Mouse (Mus musculus) ES-Bruce4 (cell line): Measurements from ENCODE around the gene Ddx17. TPM values are rescaled to one million over a fixed set of nuclear protein-coding genes. Genes with fewer than 3 reads are reported as not detected.

ENCODE experiments used
- H3K27ac ChIP-seq: 2 replicates; pipeline ENCODE4 v1.5.1; 2012; ENCODE audit warnings: low read length, inconsistent platforms; ENCODE audit not compliant: insufficient read depth
- H3K27me3 ChIP-seq: 2 replicates; pipeline ENCODE4 v1.6.1; 2012; ENCODE audit warnings: mild to moderate bottlenecking, low read length, inconsistent platforms; ENCODE audit not compliant: control insufficient read depth, poor library complexity, insufficient read depth, severe bottlenecking
- H3K36me3 ChIP-seq: 2 replicates; pipeline ENCODE4 v1.6.1; 2012; ENCODE audit warnings: inconsistent platforms, mild to moderate bottlenecking, low read length, moderate library complexity; ENCODE audit not compliant: control insufficient read depth, poor library complexity, insufficient read depth, severe bottlenecking
- H3K4me1 ChIP-seq: one replicate; pipeline ENCODE4 v1.8.1; 2011; ENCODE audit warnings: low read length; ENCODE audit not compliant: control insufficient read depth, insufficient read depth
- H3K4me3 ChIP-seq: 2 replicates; pipeline ENCODE4 v1.5.1; 2011; ENCODE audit warnings: low read depth, mild to moderate bottlenecking, low read length
- H3K9ac ChIP-seq: 2 replicates; pipeline ENCODE4 v1.6.1; 2012; ENCODE audit warnings: low read depth, mild to moderate bottlenecking, inconsistent platforms; ENCODE audit not compliant: poor library complexity, severe bottlenecking
- H3K9me3 ChIP-seq: replicated peaks from 2 replicates; pipeline ENCODE4 v1.6.1; 2012; ENCODE audit warnings: mild to moderate bottlenecking, low read length, inconsistent platforms; ENCODE audit not compliant: control insufficient read depth, poor library complexity, insufficient read depth, severe bottlenecking
- CTCF ChIP-seq: IDR thresholded peaks from one replicate; pipeline ENCODE4 v1.8.1; 2011; ENCODE audit warnings: low read depth, low read length
- EP300 ChIP-seq: IDR thresholded peaks from 2 replicates; pipeline ENCODE4 v1.6.1; 2011; ENCODE audit warnings: low read depth, low read length; ENCODE audit not compliant: insufficient read depth
- POLR2A ChIP-seq: IDR thresholded peaks from one replicate; pipeline ENCODE4 v1.8.1; 2011; ENCODE audit warnings: low read length; ENCODE audit not compliant: insufficient read depth
- polyA plus RNA-seq: library from polyadenylated mRNA; stranded (reverse); fragments of >200 nt; gene quantifications from 2 replicates; pipeline ENCODE4 v1.2.4, GENCODE M21; 2011; ENCODE audit warnings: low read depth; ENCODE audit not compliant: missing spikeins, insufficient read depth, insufficient read length

The Ddx17 gene
- polyA plus RNA-seq, 1 experiment: 392 TPM

GRCm38 (mm10) chr15:79545496-79545895 lies 1.0 kb downstream of the Ddx17 start:
- H3K9me3 ChIP-seq: no peaks in the 10 kb centered on the region

GRCm38 (mm10) chr15:79543968-79544367 lies 2.6 kb downstream of the Ddx17 start:
- Histone ChIP-seq H3K36me3 (peaks cover 55% of the 10 kb centered on the region), H3K9ac (peak overlapping the region; percentile 37), H3K9me3 (no peaks in the 10 kb centered on the region), H3K4me1 (no peaks in the 10 kb centered on the region), H3K27ac (no peak overlapping the region), H3K27me3 (no peaks in the 10 kb centered on the region), H3K4me3 (no peak overlapping the region)
- TF ChIP-seq CTCF (no peak), EP300 (no peak), POLR2A (no peak)

More at GRCm38 (mm10) chr15:79545496-79545895, 1.0 kb downstream of the Ddx17 start:
- Histone ChIP-seq H3K27me3 (no peaks in the 10 kb centered on the region), H3K27ac (peak overlapping the region; percentile 56), H3K4me3 (peak overlapping the region; percentile 80), H3K9ac (peak overlapping the region; percentile 89), H3K36me3 (peaks cover 39% of the 10 kb centered on the region), H3K4me1 (no peaks in the 10 kb centered on the region)
- TF ChIP-seq EP300 (no peak), POLR2A (no peak), CTCF (no peak)

- Histone ChIP-seq H3K27me3 (no peaks in the 10 kb centered on the region), H3K27ac (no peak overlapping the region), H3K36me3 (peaks cover 97% of the 10 kb centered on the region), H3K9me3 (no peaks in the 10 kb centered on the region), H3K9ac (no peak overlapping the region), H3K4me1 (peaks cover 2% of the 10 kb centered on the region), H3K4me3 (no peak overlapping the region)
- TF ChIP-seq POLR2A (no peak), EP300 (no peak), CTCF (no peak)
Observed at GRCm38 (mm10) chr15:79533796-79534195, 12.7 kb downstream of the Ddx17 start.

- H3K27me3 ChIP-seq: no peaks in the 10 kb centered on the region
- H3K9ac ChIP-seq: no peak overlapping the region
- peaks cover 1% of the 10 kb centered on the region for H3K4me1 ChIP-seq
- peaks cover 79% of the 10 kb centered on the region for H3K36me3 ChIP-seq
- H3K9me3 ChIP-seq: no peaks in the 10 kb centered on the region
- TF ChIP-seq POLR2A (no peak), CTCF (no peak), EP300 (no peak)
- no peak overlapping the region for H3K4me3 ChIP-seq
- H3K27ac ChIP-seq: no peak overlapping the region
Observed at GRCm38 (mm10) chr15:79529935-79530334, 16.6 kb downstream of the Ddx17 start.

- Histone ChIP-seq H3K27ac (peak overlapping the region; percentile 10), H3K9ac (no peak overlapping the region), H3K27me3 (no peaks in the 10 kb centered on the region), H3K4me1 (peaks cover 4% of the 10 kb centered on the region), H3K4me3 (no peak overlapping the region), H3K36me3 (peaks cover 65% of the 10 kb centered on the region), H3K9me3 (no peaks in the 10 kb centered on the region)
- TF ChIP-seq CTCF: no peak
- no peak for TF ChIP-seq POLR2A
- TF ChIP-seq EP300: no peak
Observed at GRCm38 (mm10) chr15:79527991-79528639, 18.4 kb downstream of the Ddx17 start.

DNA sequence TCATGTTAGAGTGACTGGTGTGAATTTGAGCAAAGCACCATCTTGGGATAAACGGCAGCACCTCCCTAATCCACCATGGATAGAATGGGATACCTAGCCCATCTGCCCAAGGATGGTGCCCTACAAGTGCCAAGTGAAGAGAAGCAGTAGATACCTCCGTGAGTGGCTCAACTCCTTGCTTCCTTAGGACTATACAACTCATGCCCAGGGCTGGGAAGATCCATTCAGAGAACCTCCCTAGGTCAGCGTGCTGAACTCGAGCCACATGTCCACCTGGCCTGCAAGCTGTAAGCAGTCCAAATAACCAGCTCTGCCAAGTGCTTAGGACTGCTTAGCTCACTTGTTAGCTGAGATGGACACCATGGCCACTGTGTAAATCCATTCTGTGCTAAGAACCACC lies 19.3 kb downstream of the Ddx17 start:
- peaks cover 4% of the 10 kb centered on the region for H3K4me1 ChIP-seq
- H3K27me3 ChIP-seq: no peaks in the 10 kb centered on the region
- no peak overlapping the region for H3K4me3 ChIP-seq
- H3K9me3 ChIP-seq: no peaks in the 10 kb centered on the region; the same call in 1 of the 2 replicates
- H3K9ac ChIP-seq: no peak overlapping the region
- H3K36me3 ChIP-seq: peaks cover 57% of the 10 kb centered on the region
- H3K27ac ChIP-seq: no peak overlapping the region
- TF ChIP-seq POLR2A: no peak
- TF ChIP-seq CTCF: no peak
